Mouse (Mus musculus) A20 (cell line): ENCODE measurements around the gene Tigd3.
A peak's percentile ranks its signal among the peaks of the same experiment; 100 is the strongest.

ENCODE experiments used
- DNase-seq: peaks from one replicate; pipeline ENCODE4 v3.0.0-alpha.2; 2011; ENCODE audit warnings: low read depth, low spot score

The Tigd3 gene

GRCm38 (mm10) chr19:5877618-5878361 lies 16.2 kb downstream of the Tigd3 start, which contains the start of gene Slc25a45:
TSS of gene Slc25a45 (plus strand) at chr19:5877808.
- peak; percentile 88 for DNase-seq

GRCm38 (mm10) chr19:5874969-5875480 lies 18.9 kb downstream of the Tigd3 start, which contains the start of gene Frmd8:
TSS of gene Frmd8 (minus strand) at chr19:5875274.
- peak; percentile 95 for DNase-seq

- no peak for DNase-seq
Observed at GRCm38 (mm10) chr19:5874391-5874968, 19.5 kb downstream of the Tigd3 start.

- DNase-seq, result no peak
Observed at GRCm38 (mm10) chr19:5872931-5873556, 20.9 kb downstream of the Tigd3 start.

GRCm38 (mm10) chr19:5872528-5872927 lies 21.4 kb downstream of the Tigd3 start:
- no peak for DNase-seq

- DNase-seq, result no peak
Observed at GRCm38 (mm10) chr19:5871683-5872082, 22.3 kb downstream of the Tigd3 start.

- no peak for DNase-seq
Observed at GRCm38 (mm10) chr19:5871273-5871672, 22.7 kb downstream of the Tigd3 start.

- no peak for DNase-seq
Observed at GRCm38 (mm10) chr19:5868096-5868495, 25.9 kb downstream of the Tigd3 start.

GRCm38 (mm10) chr19:5864710-5865398 lies 29.1 kb downstream of the Tigd3 start:
- DNase-seq, result no peak

- DNase-seq, result no peak
Observed at GRCm38 (mm10) chr19:5863776-5864175, 30.2 kb downstream of the Tigd3 start.

GRCm38 (mm10) chr19:5862335-5863085 lies 31.4 kb downstream of the Tigd3 start:
- DNase-seq, result peak; percentile 15

- no peak for DNase-seq
Observed at GRCm38 (mm10) chr19:5856604-5857003, 37.3 kb downstream of the Tigd3 start.

GRCm38 (mm10) chr19:5852035-5852722 lies 41.8 kb downstream of the Tigd3 start:
- DNase-seq, result no peak

GRCm38 (mm10) chr19:5851481-5851971 lies 42.4 kb downstream of the Tigd3 start:
- no peak for DNase-seq

- no peak for DNase-seq
Observed at GRCm38 (mm10) chr19:5850860-5851259, 43.1 kb downstream of the Tigd3 start.

GRCm38 (mm10) chr19:5849843-5850527 lies 44.0 kb downstream of the Tigd3 start:
- DNase-seq, result peak; percentile 95

GRCm38 (mm10) chr19:5848826-5849672 lies 44.9 kb downstream of the Tigd3 start:
- peak; percentile 94 for DNase-seq

GRCm38 (mm10) chr19:5848032-5848825 lies 45.7 kb downstream of the Tigd3 start:
- peak; percentile 80 for DNase-seq
